Mouse (Mus musculus): Measurements from ENCODE around the gene Arid3a.

- no peak for TF ChIP-seq EP300 (IDR thresholded peaks at IDR 0.05; ENCODE audit: insufficient read depth, low read depth, low read length)
- TF ChIP-seq CTCF (IDR thresholded peaks at IDR 0.05; ENCODE audit: low read depth, low read length): no peak
These were observed 56.4 kb downstream of the Arid3a start for GRCm38 (mm10) chr10:79983205-79983604.
